14 mouse cellular contexts compared by ENCODE assay signal in genomic region chr3:138860257-138860760, GRCm38 (mm10).
DNase-seq lines count a peak whose midpoint lies in the region; ATAC-seq and TF ChIP-seq lines count a peak whose summit lies in the region.
"Had no signal": no experiment of that assay in that cellular context is flagged by ENCODE, and none has a peak within 500 bp of the region (broad histone marks: within the 10 kb centered on the region; RNA-seq: fewer than 3 reads in every experiment).

No protein-coding gene starts in this region.

- 58% methylated on average over 11 of the region's 11 CpGs for WGBS in forebrain, embryonic 15.5 days
- WGBS in forebrain, embryonic 16.5 days: 59% methylated on average over 11 of the region's 11 CpGs
- WGBS in stomach, postnatal 0 days: 48% methylated on average over 11 of the region's 11 CpGs

- H3K36me3 ChIP-seq in forebrain, embryonic 15.5 days: no peaks in the 10 kb centered on the region
- no peaks in the 10 kb centered on the region for H3K36me3 ChIP-seq in forebrain, embryonic 16.5 days (ENCODE audit: control insufficient read depth, insufficient read depth)
- no peaks in the 10 kb centered on the region for H3K36me3 ChIP-seq in testis, adult 2 months (ENCODE audit: control insufficient read depth, insufficient read depth, low read length)
- no peaks in the 10 kb centered on the region for H3K36me3 ChIP-seq in stomach, postnatal 0 days (ENCODE audit: control insufficient read depth, insufficient read depth, low read length)

- TF ChIP-seq POLR2A in testis, adult 2 months (IDR thresholded peaks at IDR 0.05; ENCODE audit: control insufficient read depth, low read depth, low read length): peak; percentile 74

- no peak overlapping the region for H3K4me2 ChIP-seq in forebrain, embryonic 15.5 days (replicated peaks)
- no peak overlapping the region for H3K4me2 ChIP-seq in forebrain, embryonic 16.5 days (ENCODE audit: low read length)
- no peak overlapping the region for H3K4me2 ChIP-seq in stomach, postnatal 0 days (replicated peaks; ENCODE audit: low read depth)

- no peak overlapping the region for H3K9ac ChIP-seq in forebrain, embryonic 15.5 days (replicated peaks)
- H3K9ac ChIP-seq in forebrain, embryonic 16.5 days (replicated peaks; ENCODE audit: low read depth, low read length): no peak overlapping the region
- H3K9ac ChIP-seq in stomach, postnatal 0 days (ENCODE audit: low read length): no peak overlapping the region
- H3K9ac ChIP-seq: forebrain, postnatal 0 days had no signal

- no peak for ATAC-seq in forebrain, embryonic 15.5 days (replicated peaks)
- no peak for ATAC-seq in forebrain, embryonic 16.5 days
- no peak for ATAC-seq in stomach, postnatal 0 days (ENCODE audit: low FRiP score, low TSS enrichment)

- no peaks in the 10 kb centered on the region for H3K9me3 ChIP-seq in forebrain, embryonic 15.5 days
- H3K9me3 ChIP-seq in forebrain, embryonic 16.5 days (ENCODE audit: control insufficient read depth, low read length): no peaks in the 10 kb centered on the region
- no peaks in the 10 kb centered on the region for H3K9me3 ChIP-seq in stomach, postnatal 0 days (ENCODE audit: control insufficient read depth, low read length)

- peaks cover 84% of the 10 kb centered on the region for H3K4me1 ChIP-seq in forebrain, embryonic 15.5 days
- H3K4me1 ChIP-seq in forebrain, embryonic 16.5 days (replicated peaks; ENCODE audit: control insufficient read depth, insufficient read depth, low read length): peaks cover 75% of the 10 kb centered on the region
- peaks cover 18% of the 10 kb centered on the region for H3K4me1 ChIP-seq in testis, adult 2 months (ENCODE audit: control insufficient read depth, insufficient read depth, low read length)
- H3K4me1 ChIP-seq in stomach, postnatal 0 days (replicated peaks; ENCODE audit: control insufficient read depth, insufficient read depth): no peaks in the 10 kb centered on the region; the same call in none of the 2 replicates
- H3K4me1 ChIP-seq: megakaryocyte, embryonic 14.5 days had no signal

- no peaks in the 10 kb centered on the region for H3K27me3 ChIP-seq in forebrain, embryonic 15.5 days
- no peaks in the 10 kb centered on the region for H3K27me3 ChIP-seq in forebrain, embryonic 16.5 days (replicated peaks; ENCODE audit: control insufficient read depth, insufficient read depth, low read length)
- H3K27me3 ChIP-seq in testis, adult 2 months (ENCODE audit: control insufficient read depth, insufficient read depth, low read length): no peaks in the 10 kb centered on the region
- H3K27me3 ChIP-seq in stomach, postnatal 0 days (ENCODE audit: control insufficient read depth, insufficient read depth, low read length): no peaks in the 10 kb centered on the region
- H3K27me3 ChIP-seq: megakaryocyte, embryonic 14.5 days had no signal

- TF ChIP-seq CTCF in left cerebral cortex, adult 2 months (IDR thresholded peaks at IDR 0.05): no peak
- TF ChIP-seq CTCF in testis, adult 2 months (IDR thresholded peaks at IDR 0.05; ENCODE audit: control insufficient read depth, insufficient read depth, insufficient replicate concordance, low read depth, low read length): no peak
- no peak for TF ChIP-seq CTCF in stomach, postnatal 0 days (IDR thresholded peaks at IDR 0.05; ENCODE audit: low read depth)

- intact Hi-C loops in left cerebral cortex, adult 2 months (cut with DNase I): loop anchor here (2.0 to 5.0 kb wide), 2 partner anchors 42 to 58 kb away; no protein-coding TSS in a partner anchor
- intact Hi-C loops in left cerebral cortex, postnatal 10 days (cut with DNase I): no loop called here

- H3K4me3 ChIP-seq in forebrain, embryonic 15.5 days: no peak overlapping the region
- H3K4me3 ChIP-seq in forebrain, embryonic 16.5 days (replicated peaks; ENCODE audit: low read length): no peak overlapping the region
- H3K4me3 ChIP-seq in left cerebral cortex, adult 2 months: no peak overlapping the region
- peak overlapping the region; percentile 66 for H3K4me3 ChIP-seq in testis, adult 2 months (ENCODE audit: control insufficient read depth, low read depth, low read length)
- H3K4me3 ChIP-seq in stomach, postnatal 0 days (ENCODE audit: low read depth, low read length): no peak overlapping the region
- H3K4me3 ChIP-seq: megakaryocyte, embryonic 14.5 days had no signal

- no peak for TF ChIP-seq EP300 in stomach, postnatal 0 days (optimal IDR thresholded peaks at IDR 0.05)

- 0 out of 2 replicates have a peak overlapping the region, but pooled peaks have one; percentile 11 for H3K27ac ChIP-seq in forebrain, embryonic 15.5 days (replicated peaks)
- no peak overlapping the region for H3K27ac ChIP-seq in forebrain, embryonic 16.5 days (ENCODE audit: low read length)
- peak overlapping the region; percentile 76 for H3K27ac ChIP-seq in left cerebral cortex, adult 2 months
- H3K27ac ChIP-seq in testis, adult 2 months (ENCODE audit: control insufficient read depth, insufficient read depth, low read depth, low read length): peak overlapping the region; percentile 60
- no peak overlapping the region for H3K27ac ChIP-seq in stomach, postnatal 0 days (replicated peaks)

- DNase-seq in left cerebral cortex, adult 2 months (ENCODE audit: extremely low spot score in 1 of 2, low spot score in 2 of 2): no peak
- DNase-seq in left cerebral cortex, postnatal 10 days (ENCODE audit: extremely low spot score in 1 of 2, low spot score in 2 of 2): no peak
- DNase-seq in testis, postnatal 10 days (ENCODE audit: low spot score): no peak
- DNase-seq in stomach, postnatal 0 days (ENCODE audit: low spot score): peak; percentile 31
- no peak for DNase-seq in gastrocnemius, adult 8-10 months (ENCODE audit: low spot score in 2 of 2)
- DNase-seq: embryo, embryonic 11 days; forebrain, postnatal 0 days; heart, adult 18-20 months; lung, adult 18-20 months; right cerebral cortex, postnatal 4 days had no signal

Comparison
In these comparisons a context has a peak if more than half of its experiments do, and no peak if none do; other contexts are left out.
1. H3K27ac ChIP-seq: peak in forebrain, embryonic 15.5 days (single experiment), left cerebral cortex, adult 2 months (single experiment) and testis, adult 2 months (single experiment); none in forebrain, embryonic 16.5 days (single experiment) and stomach, postnatal 0 days (single experiment).